Mouse (Mus musculus) macrophage (primary cell): ENCODE measurements around the gene Hist1h1c. TPM values are rescaled to one million over a fixed set of nuclear protein-coding genes. Genes with fewer than 3 reads are reported as not detected.
"Not testable (repeated sequence)": the region's sequence is repeated elsewhere in the genome, so short reads cannot be mapped to it uniquely, and the experiment has no call there.

Experiments
- H3K27ac ChIP-seq: fragments of 350-480 bp; formaldehyde crosslinking; 2 replicates; pipeline ENCODE4 v1.9.0; 2021
- H3K36me3 ChIP-seq: fragments of 350-480 bp; formaldehyde crosslinking; 2 replicates; pipeline ENCODE4 v1.9.0; 2021; ENCODE audit errors: inconsistent target
- H3K4me3 ChIP-seq: fragments of 350-480 bp; formaldehyde crosslinking; 2 replicates; pipeline ENCODE4 v1.9.0; 2021; ENCODE audit errors: inconsistent target
- H3K79me2 ChIP-seq: fragments of 350-480 bp; formaldehyde crosslinking; 2 replicates; pipeline ENCODE4 v1.9.0; 2021; ENCODE audit errors: inconsistent target
- WGBS: methylation state at CpG from one replicate; pipeline ENCODE4 v1.1.7; 2026; ENCODE audit warnings: inconsistent platforms; ENCODE audit not compliant: missing documents; 5-methylcytosine and 5-hydroxymethylcytosine counted together
- polyA plus RNA-seq: library from polyadenylated mRNA; stranded (reverse); fragments of 250-400 nt; gene quantifications from 3 replicates; pipeline ENCODE4 v1.2.4, GENCODE M21; 2018; ENCODE audit warnings: inconsistent platforms

The Hist1h1c gene
- polyA plus RNA-seq, 1 experiment from 2014 or later: 87.8 TPM

DNA sequence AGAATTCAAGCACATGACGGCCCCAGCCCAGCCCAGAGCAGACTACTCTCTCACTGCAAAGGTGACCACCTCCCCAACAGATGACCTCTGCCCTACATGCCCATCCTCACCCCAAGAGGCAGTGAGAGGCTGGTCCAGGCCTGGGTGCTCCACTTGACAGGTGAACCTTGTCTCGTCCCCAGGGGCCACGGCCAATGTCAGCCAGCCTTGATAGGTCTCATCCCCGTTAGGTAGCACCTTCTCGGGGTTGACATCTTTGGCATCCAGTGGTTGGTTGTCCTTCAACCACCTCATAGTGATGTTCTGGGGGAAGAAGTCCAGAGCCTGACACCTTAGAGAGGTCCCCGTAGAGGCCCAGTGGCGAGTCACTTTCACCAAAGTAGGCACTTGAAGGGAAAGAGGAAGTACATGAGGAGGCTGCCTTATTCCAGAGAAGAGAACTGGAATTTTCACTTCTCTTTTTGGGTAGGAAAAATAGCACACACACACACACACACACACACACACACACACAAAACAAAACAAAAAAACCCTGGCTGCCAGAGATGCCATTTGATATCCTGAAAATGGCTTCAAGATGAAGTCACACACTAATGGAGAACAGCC lies 32.8 kb upstream of the Hist1h1c start:
- peak overlapping the region; percentile 45 for H3K27ac ChIP-seq
- peaks cover 5% of the 10 kb centered on the region; the same call in 1 of the 2 replicates for H3K79me2 ChIP-seq
- 60% methylated on average over 7 of the region's 7 CpGs for WGBS
- H3K36me3 ChIP-seq: peaks cover 15% of the 10 kb centered on the region; the same call in 1 of the 2 replicates
- H3K4me3 ChIP-seq: no peak overlapping the region

- Histone ChIP-seq H3K4me3 (no peak overlapping the region), H3K27ac (peak overlapping the region; percentile 45), H3K79me2 (peaks cover 5% of the 10 kb centered on the region; the same call in 1 of the 2 replicates), H3K36me3 (peaks cover 15% of the 10 kb centered on the region; the same call in 1 of the 2 replicates)
- WGBS: 96% methylated on average over 12 of the region's 12 CpGs
Measured at GRCm38 (mm10) chr13:23706771-23707170, 31.8 kb upstream of the Hist1h1c start.

- peaks cover 5% of the 10 kb centered on the region; the same call in 1 of the 2 replicates for H3K79me2 ChIP-seq
- no peak overlapping the region for H3K27ac ChIP-seq
- H3K36me3 ChIP-seq: peaks cover 15% of the 10 kb centered on the region; the same call in 1 of the 2 replicates
- WGBS: 78% methylated on average over 4 of the region's 4 CpGs
- H3K4me3 ChIP-seq: no peak overlapping the region
Measured at GRCm38 (mm10) chr13:23708041-23708440, 30.6 kb upstream of the Hist1h1c start.

DNA sequence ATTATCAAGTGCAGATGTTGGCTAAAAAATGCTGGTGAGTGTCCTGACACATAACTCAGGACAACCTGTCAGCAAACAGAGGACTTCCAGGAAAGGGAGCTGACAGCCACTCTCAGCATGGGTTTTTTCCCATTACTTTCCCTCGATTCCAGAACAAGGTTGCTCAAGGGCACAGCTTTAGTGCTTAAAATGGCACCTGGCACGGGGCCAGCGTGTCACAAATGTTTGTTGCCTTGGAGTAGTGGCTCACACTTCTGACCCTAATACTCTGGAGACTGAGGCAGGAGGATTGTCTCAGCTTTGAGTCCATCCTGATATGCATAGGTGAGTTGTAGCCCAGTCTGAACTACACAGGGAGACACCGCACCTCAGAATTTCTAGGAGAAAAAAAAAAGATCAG lies 30.0 kb upstream of the Hist1h1c start:
- peaks cover 5% of the 10 kb centered on the region; the same call in 1 of the 2 replicates for H3K79me2 ChIP-seq
- no peak overlapping the region for H3K27ac ChIP-seq
- 92% methylated on average over 3 of the region's 4 CpGs for WGBS
- H3K36me3 ChIP-seq: peaks cover 15% of the 10 kb centered on the region; the same call in 1 of the 2 replicates
- H3K4me3 ChIP-seq: no peak overlapping the region

DNA sequence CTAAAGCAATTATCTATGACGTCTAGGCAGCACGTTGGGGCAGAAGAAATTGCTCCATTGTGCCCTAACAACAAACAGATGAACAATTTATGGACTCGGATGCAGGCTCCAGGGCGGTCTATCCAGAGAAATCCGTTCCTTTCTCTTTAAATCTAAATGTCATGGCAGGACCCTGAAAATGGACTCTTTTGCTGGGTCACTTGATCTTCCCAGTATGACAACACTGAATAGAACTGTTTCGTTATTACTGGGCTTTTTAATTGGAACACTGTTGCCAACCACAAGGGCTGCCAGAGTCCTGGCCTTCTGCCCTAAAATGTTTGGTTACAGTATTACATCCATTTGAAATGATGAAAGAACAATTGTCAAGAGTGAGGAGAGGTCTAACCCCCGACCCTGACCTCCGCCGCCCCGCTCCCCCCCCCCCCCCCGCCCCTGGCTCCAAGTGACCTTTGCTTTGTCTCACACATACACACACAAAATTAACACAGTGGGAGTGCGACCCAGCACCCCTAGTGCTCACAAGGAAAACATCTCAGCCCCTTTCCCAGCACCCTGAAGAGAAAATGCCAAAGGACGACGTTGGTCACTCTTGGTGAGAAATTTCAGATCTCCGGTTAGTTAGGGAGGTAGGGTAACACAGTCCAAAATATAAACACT lies 28.8 kb upstream of the Hist1h1c start:
- peak overlapping the region; percentile 64 for H3K27ac ChIP-seq
- WGBS: 39% methylated on average over 13 of the region's 15 CpGs
- H3K79me2 ChIP-seq: peaks cover 5% of the 10 kb centered on the region; the same call in 1 of the 2 replicates
- peaks cover 10% of the 10 kb centered on the region; the same call in 1 of the 2 replicates for H3K36me3 ChIP-seq
- H3K4me3 ChIP-seq: peak overlapping the region; percentile 51

GRCm38 (mm10) chr13:23710374-23711089 lies 28.1 kb upstream of the Hist1h1c start, which contains the start of gene Hfe:
Hfe (minus strand) TSS chr13:23710854.
- Histone ChIP-seq H3K36me3 (peaks cover 10% of the 10 kb centered on the region; the same call in 1 of the 2 replicates), H3K4me3 (peak within 1 kb of the TSS; percentile 51), H3K27ac (peak within 1 kb of the TSS; percentile 64), H3K79me2 (peaks cover 5% of the 10 kb centered on the region; the same call in 1 of the 2 replicates)
- 1% methylated on average over 17 of the region's 17 CpGs for WGBS

- no peak overlapping the region; the same call in 1 of the 2 replicates for H3K27ac ChIP-seq
- 25% methylated on average over 5 of the region's 5 CpGs for WGBS
- no peaks in the 10 kb centered on the region for H3K79me2 ChIP-seq
- H3K4me3 ChIP-seq: no peak overlapping the region
- no peaks in the 10 kb centered on the region for H3K36me3 ChIP-seq
Measured at GRCm38 (mm10) chr13:23716261-23717042, 22.2 kb upstream of the Hist1h1c start.

DNA sequence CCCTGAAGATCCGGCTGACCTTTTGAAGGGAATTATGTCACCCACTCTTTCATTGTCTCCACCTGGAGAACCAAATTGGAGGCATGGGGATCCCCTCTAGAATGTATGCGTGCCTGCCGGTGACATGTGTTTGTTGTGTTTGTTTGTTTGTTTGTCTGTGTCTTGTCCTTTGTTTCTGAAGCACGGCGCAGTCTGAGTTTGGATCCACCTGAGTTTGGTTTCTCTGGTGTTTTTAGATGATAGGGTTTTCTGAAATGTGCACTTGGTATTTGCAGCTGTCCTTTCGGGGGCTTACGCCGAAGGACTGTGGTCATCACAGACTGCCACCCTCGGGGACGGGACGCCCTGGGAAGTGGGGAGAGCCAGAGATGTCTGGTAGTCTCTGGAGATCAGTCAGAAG lies 21.4 kb upstream of the Hist1h1c start:
- WGBS: 59% methylated on average over 11 of the region's 11 CpGs
- H3K36me3 ChIP-seq: no peaks in the 10 kb centered on the region
- H3K79me2 ChIP-seq: no peaks in the 10 kb centered on the region
- no peak overlapping the region for H3K4me3 ChIP-seq
- H3K27ac ChIP-seq: peak overlapping the region; percentile 52

DNA sequence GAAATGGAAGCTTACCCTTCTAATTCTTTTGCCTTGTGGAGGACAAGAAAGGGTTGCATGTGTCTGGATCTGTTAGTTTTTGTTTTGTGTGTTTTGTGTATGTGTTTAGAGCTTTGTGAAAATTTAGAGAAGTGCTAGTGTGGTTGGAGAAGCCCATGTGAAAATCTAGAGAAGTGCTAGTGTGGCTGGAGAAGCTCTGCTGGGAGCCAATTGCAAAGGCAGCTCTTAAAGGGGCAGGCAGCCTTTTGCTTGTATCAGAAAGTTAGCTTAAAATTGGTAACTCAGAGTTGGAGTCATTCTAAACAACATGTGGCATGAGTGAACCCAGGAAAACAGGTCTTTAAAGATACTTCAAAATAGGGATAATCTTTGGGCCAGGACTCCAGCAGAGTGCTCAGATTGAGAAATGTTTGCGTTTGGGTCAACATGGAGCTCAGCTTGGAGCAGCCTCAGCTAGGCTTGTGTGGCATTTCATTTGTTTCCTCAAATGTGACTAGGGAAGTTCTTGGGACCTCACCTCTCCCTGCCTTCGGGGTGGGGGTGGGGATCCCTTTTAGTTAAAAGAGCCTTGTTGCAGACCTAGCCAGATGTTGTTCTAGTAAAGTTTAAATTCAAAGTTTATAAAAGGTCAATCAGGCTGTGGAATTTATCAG lies 20.9 kb upstream of the Hist1h1c start:
- H3K36me3 ChIP-seq, H3K79me2 ChIP-seq, H3K4me3 ChIP-seq: not testable (repeated sequence)
- peak overlapping the region; percentile 52 for H3K27ac ChIP-seq
- WGBS: 16% methylated on average over 2 of the region's 2 CpGs

GRCm38 (mm10) chr13:23724239-23724638 lies 14.4 kb upstream of the Hist1h1c start:
- no peak overlapping the region for H3K27ac ChIP-seq
- no peak overlapping the region for H3K4me3 ChIP-seq
- no peaks in the 10 kb centered on the region for H3K36me3 ChIP-seq
- H3K79me2 ChIP-seq: no peaks in the 10 kb centered on the region
- 97% methylated on average over 4 of the region's 4 CpGs for WGBS

DNA sequence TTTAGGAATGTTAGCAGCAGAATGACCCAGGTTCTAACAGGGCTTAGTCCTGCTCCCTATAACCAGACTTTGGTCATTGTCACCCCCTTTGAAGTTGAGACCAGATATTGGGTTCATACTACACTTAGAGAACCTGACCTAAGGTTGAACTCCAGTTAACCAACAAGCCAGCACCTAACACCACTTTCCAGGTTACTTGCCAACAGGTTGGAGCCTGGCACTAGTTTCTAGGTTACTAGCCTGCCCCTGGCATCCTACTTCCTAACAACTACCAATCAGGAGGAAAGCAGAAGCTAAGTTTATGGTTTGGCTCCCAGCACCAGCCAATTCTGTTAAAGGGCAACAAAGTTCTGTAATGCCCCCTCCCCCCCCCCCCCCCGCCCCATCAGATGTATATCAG lies 13.4 kb upstream of the Hist1h1c start:
- no peak overlapping the region for H3K4me3 ChIP-seq
- WGBS: no CpG with 5 or more reads among the region's 1 CpGs
- no peaks in the 10 kb centered on the region for H3K36me3 ChIP-seq
- H3K27ac ChIP-seq: no peak overlapping the region
- no peaks in the 10 kb centered on the region for H3K79me2 ChIP-seq

DNA sequence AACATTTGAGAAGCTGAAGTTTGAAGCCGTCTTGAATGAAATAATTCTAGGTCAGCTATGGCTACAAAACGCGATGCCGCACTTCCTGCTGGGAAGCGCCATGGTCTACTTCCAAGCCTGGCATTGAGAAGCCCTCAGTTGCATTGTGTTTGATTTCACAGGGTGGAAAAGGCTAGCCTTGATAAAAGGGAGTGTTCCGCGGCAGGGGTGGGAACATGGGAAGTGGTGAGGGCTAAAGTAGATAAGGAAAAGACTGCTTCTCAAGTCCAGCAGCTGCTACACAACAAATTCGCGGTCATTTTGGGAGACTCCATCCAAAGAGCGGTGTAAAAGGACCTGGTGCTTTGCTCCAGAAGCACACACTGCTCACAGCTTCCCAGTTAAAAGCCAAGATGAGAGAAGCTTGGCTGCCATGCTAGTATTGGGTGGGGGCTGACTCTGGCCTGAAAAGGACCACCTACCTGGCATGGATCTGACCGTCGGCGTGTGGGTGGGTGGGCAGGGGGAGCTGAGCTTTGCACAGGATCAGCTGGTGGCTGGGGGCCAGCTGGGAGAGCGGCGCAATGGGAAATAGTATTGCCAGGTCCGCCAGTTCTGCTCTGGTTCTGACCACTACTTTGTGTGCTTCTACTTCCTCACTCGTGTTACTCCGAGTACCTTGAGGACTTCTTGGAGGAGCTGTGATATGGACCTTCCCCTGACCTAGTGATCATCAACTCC lies 10.0 kb upstream of the Hist1h1c start:
- WGBS: 55% methylated on average over 15 of the region's 18 CpGs
- Histone ChIP-seq H3K36me3 (no peaks in the 10 kb centered on the region), H3K4me3 (no peak overlapping the region), H3K79me2 (no peaks in the 10 kb centered on the region), H3K27ac (peak overlapping the region; percentile 38)

DNA sequence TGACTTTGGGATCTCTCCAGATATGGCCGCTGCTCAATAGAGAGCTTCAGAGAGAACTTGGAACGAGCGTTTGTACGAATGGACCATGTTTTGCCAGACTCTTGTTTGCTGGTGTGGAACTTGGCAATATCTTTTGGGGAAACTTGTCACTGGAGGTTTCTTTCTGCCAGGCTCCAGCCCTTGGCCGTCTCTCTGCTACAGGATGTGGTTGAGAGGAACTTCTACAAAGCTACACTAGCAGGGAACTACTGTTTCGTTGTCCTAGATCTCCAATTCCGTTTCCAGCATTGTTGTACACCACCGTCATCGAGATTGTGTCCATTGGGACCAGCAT lies 9.4 kb upstream of the Hist1h1c start:
- Histone ChIP-seq H3K79me2 (no peaks in the 10 kb centered on the region), H3K27ac (peak overlapping the region; percentile 38), H3K4me3 (no peak overlapping the region), H3K36me3 (no peaks in the 10 kb centered on the region)
- 13% methylated on average over 9 of the region's 9 CpGs for WGBS
